Mouse (Mus musculus) brain, embryonic 14.5 days (tissue): Measurements from ENCODE around the gene Tssk3.

Experiments
- CTCF ChIP-seq: fragments of 200-500 bp; IDR thresholded peaks from 2 replicates; pipeline ENCODE4 v1.5.1; 2012; ENCODE audit warnings: inconsistent platforms, mild to moderate bottlenecking, moderate library complexity, borderline replicate concordance; ENCODE audit not compliant: insufficient read depth, insufficient read length; ENCODE audit errors: extremely low read depth
- POLR2A ChIP-seq: fragments of 200-500 bp; IDR thresholded peaks from 2 replicates; pipeline ENCODE4 v1.6.1; 2012; ENCODE audit warnings: mild to moderate bottlenecking, inconsistent platforms, borderline replicate concordance; ENCODE audit not compliant: poor library complexity, insufficient read depth, insufficient read length, severe bottlenecking; ENCODE audit errors: extremely low read depth

DNA sequence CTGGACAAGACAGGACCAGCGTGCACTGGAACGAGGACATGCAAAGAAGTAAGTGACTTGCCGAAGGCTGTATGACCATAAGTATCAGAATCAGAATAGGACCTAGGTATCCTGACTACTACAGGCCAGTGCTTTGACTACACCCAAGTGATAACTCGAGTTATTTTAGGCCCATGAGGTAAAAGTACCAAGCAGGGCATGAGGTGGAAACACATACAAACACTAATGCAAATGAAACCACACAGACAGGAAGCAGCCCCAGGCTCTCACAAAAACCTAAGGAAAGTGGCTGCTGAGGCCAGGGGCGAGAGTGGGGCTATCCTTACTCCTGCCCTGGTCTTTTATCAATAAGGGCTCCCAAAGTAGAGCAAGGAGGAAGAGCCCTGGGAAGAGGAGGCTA lies 34.5 kb upstream of the Tssk3 start:
- no peak for TF ChIP-seq CTCF
- TF ChIP-seq POLR2A: no peak
